Mouse (Mus musculus) thymus, postnatal 25 days (tissue): Measurements from ENCODE around the gene Nup214.
A peak's percentile ranks its signal among the peaks of the same experiment; 100 is the strongest.

ENCODE experiments used
- DNase-seq: peaks from one replicate; pipeline ENCODE4 v3.0.0; 2022

Gene Nup214

DNA sequence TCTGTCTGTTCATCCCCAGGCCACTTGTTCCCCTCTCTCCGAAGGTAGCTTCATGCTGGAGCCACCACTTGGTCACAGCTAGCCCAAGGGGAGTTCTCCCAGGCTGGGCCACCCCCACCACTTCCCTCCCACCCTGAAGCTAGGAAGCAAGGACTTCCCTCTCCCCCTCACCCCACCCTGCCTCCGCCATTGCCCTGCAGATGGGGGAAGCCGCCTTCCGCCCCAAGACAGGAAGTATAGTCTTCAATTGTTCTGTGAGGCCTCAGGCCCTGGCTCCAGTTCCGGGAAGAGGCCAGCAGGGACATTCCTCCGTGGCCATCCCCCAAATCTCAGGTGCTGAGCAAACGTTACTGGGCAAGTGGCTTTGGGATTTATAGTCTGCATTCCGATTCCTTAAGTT, 104.3 kb downstream of the Nup214 start:
- DNase-seq = peak; percentile 85

DNA sequence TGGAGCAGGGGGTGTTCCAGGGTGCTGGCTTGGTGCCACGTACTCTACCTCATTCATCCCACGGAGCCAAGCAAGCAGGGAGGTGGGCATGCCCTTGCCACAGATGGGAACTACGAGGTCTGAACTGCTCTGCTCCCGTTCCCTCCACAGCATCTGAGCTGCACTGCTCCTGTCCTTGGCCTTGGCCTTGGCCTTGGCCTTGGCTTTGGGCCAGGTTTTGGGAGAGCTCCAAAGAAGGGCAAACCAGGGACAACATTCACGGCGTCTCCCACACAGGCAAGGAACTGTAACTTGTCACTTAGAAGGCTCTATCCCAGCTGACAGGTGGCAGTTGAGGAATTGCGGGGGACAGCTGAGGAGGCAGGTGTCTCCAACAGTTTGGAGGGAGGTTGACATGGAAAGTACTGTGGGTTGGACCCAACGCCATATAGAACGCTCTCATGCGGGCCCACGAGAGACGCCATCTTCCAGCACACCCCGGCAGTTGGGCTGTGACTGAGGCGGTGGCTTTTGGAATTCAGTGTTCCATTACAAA, 105.0 kb downstream of the Nup214 start:
- peak; percentile 42 for DNase-seq

DNA sequence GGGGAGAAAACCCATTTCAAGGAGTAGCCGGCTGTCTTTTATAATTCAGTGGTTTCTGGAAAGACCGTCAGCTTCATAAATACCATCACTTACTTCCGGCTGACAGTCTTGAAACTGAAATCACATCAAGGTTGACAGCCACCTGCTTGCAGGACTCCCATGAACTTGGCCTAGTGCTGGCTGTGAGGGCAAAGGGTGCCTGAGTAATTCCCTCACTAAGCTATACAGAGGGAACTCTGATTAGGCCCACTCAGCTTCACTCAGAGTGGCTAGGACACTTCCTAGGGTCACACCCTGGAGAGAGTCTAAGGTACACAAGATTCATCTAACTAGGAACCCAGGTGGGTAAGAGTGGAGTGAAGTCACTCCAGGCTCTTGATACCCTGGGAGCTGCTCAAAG, 106.4 kb downstream of the Nup214 start:
- peak; percentile 58 for DNase-seq

GRCm38 (mm10) chr2:32081296-32081929, 107.2 kb downstream of the Nup214 start:
- peak; percentile 58 for DNase-seq

GRCm38 (mm10) chr2:32082229-32082628, 108.0 kb downstream of the Nup214 start:
- peak; percentile 52 for DNase-seq

GRCm38 (mm10) chr2:32083159-32084011, 109.1 kb downstream of the Nup214 start:
- DNase-seq = peak; percentile 86

GRCm38 (mm10) chr2:32084111-32084871, 110.1 kb downstream of the Nup214 start, which contains the start of gene Fam78a:
Gene Fam78a, minus strand, starts transcription at chr2:32084857.
- peak; percentile 76 for DNase-seq

DNA sequence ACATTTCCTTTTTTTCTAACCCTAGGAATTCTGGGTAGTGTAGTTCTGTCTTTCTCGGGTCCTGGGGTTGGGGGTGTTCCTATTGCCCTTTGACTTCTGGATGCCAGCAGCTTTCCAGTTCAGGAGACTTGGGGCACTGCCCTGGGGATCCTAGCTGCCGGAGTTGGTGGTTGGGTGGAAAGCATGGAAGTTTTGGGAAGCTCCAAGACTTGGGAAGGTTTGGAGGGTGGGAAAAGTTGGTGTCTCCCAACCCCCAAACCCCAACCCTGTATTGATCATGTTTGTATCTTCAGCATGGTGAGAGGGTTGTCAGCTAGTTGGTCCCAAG, 110.6 kb downstream of the Nup214 start:
- DNase-seq = no peak

- no peak for DNase-seq
Measured at GRCm38 (mm10) chr2:32085231-32085630, 111.0 kb downstream of the Nup214 start.

DNA sequence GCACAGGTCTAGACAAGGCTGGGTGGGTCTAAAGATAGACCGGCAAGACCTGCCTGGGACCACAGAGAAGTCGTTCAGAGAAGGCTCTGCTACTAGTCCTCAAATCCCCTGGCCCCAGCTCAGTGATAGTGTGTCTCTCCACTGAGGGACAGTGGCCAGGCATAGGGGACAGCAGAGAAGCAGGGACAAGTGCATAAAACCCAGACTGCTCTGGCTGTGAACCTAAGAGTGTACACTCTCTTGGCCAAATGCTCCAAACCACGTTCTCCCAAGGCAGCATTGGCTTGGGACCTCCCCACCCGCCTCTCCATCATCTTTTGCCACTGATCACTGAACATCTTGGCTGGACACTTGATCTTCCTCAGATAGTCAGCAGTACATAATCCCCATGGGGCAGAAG, 113.4 kb downstream of the Nup214 start:
- DNase-seq = no peak

DNA sequence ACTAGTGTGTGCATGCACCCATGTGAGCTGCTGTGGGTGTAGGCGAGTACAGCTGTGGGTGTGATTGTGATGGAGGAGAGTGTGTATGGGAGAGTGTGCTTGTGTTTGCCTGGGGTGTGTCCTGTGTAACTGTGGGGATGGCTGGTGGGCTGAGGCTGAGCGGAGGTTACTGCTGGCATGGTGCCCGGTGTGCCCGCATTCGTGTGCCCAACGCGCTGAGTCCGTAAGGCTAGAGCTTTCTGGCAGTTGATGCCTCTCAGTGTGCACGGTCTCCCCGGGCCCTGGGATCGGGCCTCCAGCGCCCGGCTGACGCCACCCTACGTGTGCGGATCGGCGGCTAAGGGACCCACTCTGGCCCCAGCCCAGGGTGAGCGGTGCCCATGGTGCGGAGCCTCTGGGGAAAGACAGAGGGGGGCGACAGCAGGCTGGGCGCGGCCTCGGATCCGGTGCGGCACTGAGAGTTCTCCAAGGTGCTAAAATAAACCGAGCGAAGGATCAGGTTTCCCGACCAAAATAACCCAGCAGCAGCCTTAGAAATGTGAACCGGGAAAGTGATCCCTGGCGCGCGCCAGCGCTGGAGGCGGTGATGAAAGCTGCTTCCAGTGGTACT, 114.2 kb downstream of the Nup214 start:
- DNase-seq = no peak

- DNase-seq = no peak
Measured at GRCm38 (mm10) chr2:32089606-32090005, 115.4 kb downstream of the Nup214 start.

DNA sequence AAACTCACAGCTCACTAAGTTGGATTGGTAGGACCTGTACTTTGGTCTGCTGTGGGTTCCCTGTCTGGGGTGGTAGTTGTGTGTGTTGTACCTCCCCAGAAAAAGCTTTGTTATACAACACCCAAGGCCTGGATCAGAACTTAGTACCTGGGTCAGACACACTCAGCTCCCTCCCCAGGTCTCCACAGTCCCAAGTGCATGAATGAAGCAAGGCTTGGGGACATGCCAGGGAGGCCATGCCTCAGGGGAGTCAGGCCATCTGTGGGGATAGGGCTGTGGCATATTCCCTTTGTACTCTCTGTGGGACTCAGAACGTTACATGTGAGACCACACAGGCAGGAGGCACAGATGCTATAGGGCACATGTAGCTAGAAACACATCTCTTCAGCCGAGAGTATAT, 115.9 kb downstream of the Nup214 start:
- no peak for DNase-seq

DNA sequence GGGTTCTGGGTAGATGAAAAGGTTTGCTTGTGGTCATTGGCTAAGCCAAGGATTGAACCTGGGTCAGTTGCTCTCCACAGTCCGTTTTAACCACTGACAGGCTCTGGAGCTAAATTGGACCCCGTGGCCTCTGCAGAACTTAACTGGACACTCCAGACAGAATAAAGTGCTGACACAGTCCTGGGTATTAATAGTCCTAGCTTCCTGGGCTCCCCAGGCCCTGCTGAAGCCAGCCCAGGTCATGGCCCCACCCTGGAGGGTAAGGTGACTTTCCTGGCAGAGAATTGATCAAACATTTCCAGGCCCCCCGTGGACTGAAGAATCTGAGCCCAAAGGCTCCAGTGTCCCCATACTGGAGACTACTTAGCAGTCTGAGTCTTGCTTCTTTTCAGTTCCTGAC, 117.7 kb downstream of the Nup214 start:
- no peak for DNase-seq

- DNase-seq = no peak
Measured at GRCm38 (mm10) chr2:32094001-32094707, 119.9 kb downstream of the Nup214 start.

DNA sequence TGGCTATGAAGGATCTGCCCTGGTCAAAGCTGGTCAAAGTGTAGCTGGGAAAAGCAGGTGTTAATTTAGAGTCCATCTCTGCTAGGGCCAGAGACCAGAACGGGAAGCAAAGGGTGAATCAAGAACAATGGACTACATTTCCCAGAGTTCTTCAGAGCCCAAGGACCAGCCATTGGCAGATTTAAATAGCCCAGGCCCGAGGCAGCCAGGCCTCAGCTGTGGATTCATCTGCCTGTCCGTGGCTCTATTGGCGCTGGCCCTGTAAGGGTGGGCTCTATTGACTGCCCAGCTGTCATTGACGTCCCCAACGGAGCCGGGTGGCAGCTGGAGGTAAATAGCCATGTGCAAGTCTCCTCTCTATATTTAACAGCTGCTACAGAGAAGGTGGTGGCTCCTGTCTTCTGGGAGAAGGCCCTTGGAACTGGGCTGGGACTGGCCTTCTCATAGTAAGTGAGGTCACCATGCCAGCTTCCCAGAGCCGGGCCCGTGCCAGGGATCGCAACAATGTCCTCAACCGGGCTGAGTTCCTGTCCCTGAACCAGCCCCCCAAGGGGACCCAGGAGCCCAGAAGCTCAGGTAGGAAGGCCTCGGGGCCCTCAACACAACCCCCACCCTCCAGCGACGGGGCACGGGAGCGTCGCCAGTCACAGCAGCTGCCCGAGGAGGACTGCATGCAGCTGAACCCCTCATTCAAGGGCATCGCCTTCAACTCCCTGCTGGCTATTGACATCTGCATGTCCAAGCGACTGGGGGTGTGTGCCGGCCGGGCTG, 121.3 kb downstream of the Nup214 start, which contains the start of gene Plpp7:
Plpp7 (plus strand) TSS at position 178 of the 771 bp plus-strand sequence.
- DNase-seq = no peak

- DNase-seq = no peak
Measured at GRCm38 (mm10) chr2:32096122-32096420, 121.8 kb downstream of the Nup214 start.

DNA sequence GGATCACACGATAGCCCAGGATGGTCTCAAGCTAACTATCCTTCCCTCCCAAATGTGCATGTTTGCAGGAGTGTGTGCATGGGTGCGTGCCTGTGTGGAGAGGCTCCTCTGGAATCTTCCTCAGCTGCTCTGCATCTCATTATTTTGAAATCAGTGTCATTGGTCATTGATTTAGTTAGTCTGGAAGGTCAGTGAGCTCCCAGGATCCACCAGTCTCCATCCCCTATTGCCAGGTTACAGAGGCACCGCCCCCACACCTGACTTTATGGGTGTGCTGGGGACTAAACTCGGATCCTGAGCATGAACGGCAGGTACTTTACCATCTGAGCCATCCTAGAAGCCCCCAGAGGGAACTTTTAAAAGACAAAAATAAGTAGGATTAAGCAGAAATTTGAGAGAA, 128.7 kb downstream of the Nup214 start:
- DNase-seq = no peak

DNA sequence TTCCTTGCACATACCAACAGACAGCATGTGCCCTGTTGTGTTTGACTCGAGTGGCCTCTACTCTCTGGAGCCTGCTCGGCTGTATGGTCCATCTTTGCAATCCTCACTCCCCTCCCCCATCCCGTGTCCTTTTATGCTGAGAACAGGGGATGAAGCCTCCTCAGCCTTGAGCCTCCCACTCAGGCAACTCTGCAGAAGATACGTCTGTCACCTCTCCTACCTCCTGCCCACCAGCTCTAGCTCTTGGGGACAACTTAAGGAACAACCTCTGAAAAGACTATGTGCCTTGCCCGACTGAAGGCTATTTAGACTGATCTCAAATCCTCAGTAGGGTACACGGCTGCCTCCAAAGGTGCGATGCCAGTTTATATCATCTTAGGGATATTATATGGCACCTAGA, 129.3 kb downstream of the Nup214 start:
- DNase-seq = no peak
